Mouse (Mus musculus): ENCODE results near the gene Edf1. TPM values are rescaled to one million over a fixed set of nuclear protein-coding genes. Genes with fewer than 3 reads are reported as not detected.

Edf1 gene
- polyA plus RNA-seq, 1 experiment from 2014 or later, result 366 TPM

- Histone ChIP-seq H3K4me1 (replicated peaks; ENCODE audit: control insufficient read depth, insufficient read depth, low read length) (peaks cover 21% of the 10 kb centered on the region), H3K4me2 (replicated peaks) (peak overlapping the region; percentile 90), H3K9me3 (ENCODE audit: control insufficient read depth, low read length) (no peaks in the 10 kb centered on the region), H3K4me3 (replicated peaks; ENCODE audit: low read length) (peak overlapping the region; percentile 51), H3K27ac (peak overlapping the region; percentile 85), H3K36me3 (replicated peaks; ENCODE audit: control insufficient read depth, insufficient read depth) (peaks cover 23% of the 10 kb centered on the region), H3K27me3 (ENCODE audit: control insufficient read depth, insufficient read depth, low read length) (peaks cover 38% of the 10 kb centered on the region), H3K9ac (peak overlapping the region; percentile 55)
- WGBS, result 21% methylated on average over 11 of the region's 11 CpGs
- ATAC-seq (ENCODE audit: low FRiP score) (no peak), DNase-seq (ENCODE audit: low spot score) (no peak)
Observed at GRCm38 (mm10) chr2:25574136-25574535, 16.5 kb downstream of the Edf1 start.

GRCm38 (mm10) chr2:25574579-25575431, 17.2 kb downstream of the Edf1 start, which contains the start of the genes Mamdc4 and Phpt1:
TSS of gene Mamdc4 (minus strand) at chr2:25574845.
TSS of gene Phpt1 (minus strand) at chr2:25575224.
- no peaks in the 10 kb centered on the region for H3K9me3 ChIP-seq (ENCODE audit: control insufficient read depth, low read length)
- peak within 1 kb of the TSS; percentile 56 for H3K9ac ChIP-seq
- H3K4me3 ChIP-seq (replicated peaks; ENCODE audit: low read length), result peak within 1 kb of the TSS; percentile 51
- H3K27me3 ChIP-seq (ENCODE audit: control insufficient read depth, insufficient read depth, low read length), result peaks cover 44% of the 10 kb centered on the region
- under 1% methylated on average over 42 of the region's 45 CpGs for WGBS
- ATAC-seq (ENCODE audit: low FRiP score) (peak; percentile 99), DNase-seq (ENCODE audit: low spot score) (peak; percentile 97)
- H3K36me3 ChIP-seq (replicated peaks; ENCODE audit: control insufficient read depth, insufficient read depth), result peaks cover 16% of the 10 kb centered on the region
- peak within 1 kb of the TSS; percentile 90 for H3K4me2 ChIP-seq (replicated peaks)
- peak within 1 kb of the TSS; percentile 85 for H3K27ac ChIP-seq
- peaks cover 28% of the 10 kb centered on the region for H3K4me1 ChIP-seq (replicated peaks; ENCODE audit: control insufficient read depth, insufficient read depth, low read length)

- Histone ChIP-seq H3K9me3 (ENCODE audit: control insufficient read depth, low read length) (no peaks in the 10 kb centered on the region), H3K4me1 (replicated peaks; ENCODE audit: control insufficient read depth, insufficient read depth, low read length) (peaks cover 33% of the 10 kb centered on the region), H3K4me2 (replicated peaks) (peak overlapping the region; percentile 90), H3K27ac (peak overlapping the region; percentile 85), H3K4me3 (replicated peaks; ENCODE audit: low read length) (peak overlapping the region; percentile 51), H3K27me3 (ENCODE audit: control insufficient read depth, insufficient read depth, low read length) (peaks cover 52% of the 10 kb centered on the region), H3K9ac (peak overlapping the region; percentile 56), H3K36me3 (replicated peaks; ENCODE audit: control insufficient read depth, insufficient read depth) (peaks cover 14% of the 10 kb centered on the region)
- WGBS, result 15% methylated on average over 21 of the region's 21 CpGs
- DNase-seq (ENCODE audit: low spot score) (no peak), ATAC-seq (ENCODE audit: low FRiP score) (no peak)
Observed at GRCm38 (mm10) chr2:25575432-25576027, 17.9 kb downstream of the Edf1 start.

- H3K27me3 ChIP-seq (ENCODE audit: control insufficient read depth, insufficient read depth, low read length), result peaks cover 56% of the 10 kb centered on the region
- no peak overlapping the region for H3K4me3 ChIP-seq (replicated peaks; ENCODE audit: low read length)
- H3K4me2 ChIP-seq (replicated peaks), result no peak overlapping the region; the same call in 1 of the 2 replicates
- peaks cover 14% of the 10 kb centered on the region for H3K36me3 ChIP-seq (replicated peaks; ENCODE audit: control insufficient read depth, insufficient read depth)
- peaks cover 40% of the 10 kb centered on the region for H3K4me1 ChIP-seq (replicated peaks; ENCODE audit: control insufficient read depth, insufficient read depth, low read length)
- no peak overlapping the region for H3K9ac ChIP-seq
- 72% methylated on average over 16 of the region's 16 CpGs for WGBS
- H3K27ac ChIP-seq, result no peak overlapping the region
- DNase-seq (ENCODE audit: low spot score) (no peak), ATAC-seq (ENCODE audit: low FRiP score) (no peak)
- H3K9me3 ChIP-seq (ENCODE audit: control insufficient read depth, low read length), result no peaks in the 10 kb centered on the region
Observed at GRCm38 (mm10) chr2:25576028-25576850, 18.6 kb downstream of the Edf1 start.

GRCm38 (mm10) chr2:25576965-25577891, 19.6 kb downstream of the Edf1 start:
- peaks cover 56% of the 10 kb centered on the region for H3K27me3 ChIP-seq (ENCODE audit: control insufficient read depth, insufficient read depth, low read length)
- peak overlapping the region; percentile 19 for H3K4me2 ChIP-seq (replicated peaks)
- H3K4me1 ChIP-seq (replicated peaks; ENCODE audit: control insufficient read depth, insufficient read depth, low read length), result peaks cover 43% of the 10 kb centered on the region
- peaks cover 14% of the 10 kb centered on the region for H3K36me3 ChIP-seq (replicated peaks; ENCODE audit: control insufficient read depth, insufficient read depth)
- peak overlapping the region; percentile 14 for H3K4me3 ChIP-seq (replicated peaks; ENCODE audit: low read length)
- 16% methylated on average over 92 of the region's 92 CpGs for WGBS
- DNase-seq (ENCODE audit: low spot score), result no peak
- ATAC-seq (ENCODE audit: low FRiP score), result no peak
- H3K27ac ChIP-seq, result no peak overlapping the region
- H3K9ac ChIP-seq, result no peak overlapping the region; the same call in 1 of the 2 replicates
- H3K9me3 ChIP-seq (ENCODE audit: control insufficient read depth, low read length), result no peaks in the 10 kb centered on the region

- Histone ChIP-seq H3K9ac (peak overlapping the region; percentile 31; the same call in 1 of the 2 replicates), H3K36me3 (replicated peaks; ENCODE audit: control insufficient read depth, insufficient read depth) (peaks cover 20% of the 10 kb centered on the region), H3K9me3 (ENCODE audit: control insufficient read depth, low read length) (no peaks in the 10 kb centered on the region), H3K4me1 (replicated peaks; ENCODE audit: control insufficient read depth, insufficient read depth, low read length) (peaks cover 51% of the 10 kb centered on the region), H3K4me3 (replicated peaks; ENCODE audit: low read length) (peak overlapping the region; percentile 14), H3K4me2 (replicated peaks) (peak overlapping the region; percentile 19), H3K27ac (no peak overlapping the region), H3K27me3 (ENCODE audit: control insufficient read depth, insufficient read depth, low read length) (peaks cover 56% of the 10 kb centered on the region)
- DNase-seq (ENCODE audit: low spot score) (no peak), ATAC-seq (ENCODE audit: low FRiP score) (no peak)
- whole genome bisulfite sequencing, result 8% methylated on average over 74 of the region's 75 CpGs
Observed at GRCm38 (mm10) chr2:25577951-25578795, 20.5 kb downstream of the Edf1 start.

GRCm38 (mm10) chr2:25578796-25579736, 21.4 kb downstream of the Edf1 start:
- Histone ChIP-seq H3K4me3 (replicated peaks; ENCODE audit: low read length) (peak overlapping the region; percentile 14), H3K9ac (no peak overlapping the region), H3K4me1 (replicated peaks; ENCODE audit: control insufficient read depth, insufficient read depth, low read length) (peaks cover 42% of the 10 kb centered on the region), H3K27ac (no peak overlapping the region), H3K9me3 (ENCODE audit: control insufficient read depth, low read length) (no peaks in the 10 kb centered on the region), H3K36me3 (replicated peaks; ENCODE audit: control insufficient read depth, insufficient read depth) (peaks cover 29% of the 10 kb centered on the region), H3K4me2 (replicated peaks) (peak overlapping the region; percentile 33), H3K27me3 (ENCODE audit: control insufficient read depth, insufficient read depth, low read length) (peaks cover 56% of the 10 kb centered on the region)
- ATAC-seq (ENCODE audit: low FRiP score), result no peak
- WGBS, result 8% methylated on average over 77 of the region's 77 CpGs
- DNase-seq (ENCODE audit: low spot score), result no peak

All from hindbrain, embryonic 14.5 days (tissue).